Mouse (Mus musculus) right cerebral cortex, postnatal 36 days (tissue): Measurements from ENCODE around the gene Slc22a2.
A peak's percentile ranks its signal among the peaks of the same experiment; 100 is the strongest.
"Not testable (repeated sequence)": the region's sequence is repeated elsewhere in the genome, so short reads cannot be mapped to it uniquely, and the experiment has no call there.

Experiments used
- DNase-seq, 2 experiments: peaks; one replicate each; pipeline ENCODE4 v3.0.0; 2022; ENCODE audit warnings: low spot score in 2 of 2, mixed read lengths in 1 of 2

The Slc22a2 gene

DNA sequence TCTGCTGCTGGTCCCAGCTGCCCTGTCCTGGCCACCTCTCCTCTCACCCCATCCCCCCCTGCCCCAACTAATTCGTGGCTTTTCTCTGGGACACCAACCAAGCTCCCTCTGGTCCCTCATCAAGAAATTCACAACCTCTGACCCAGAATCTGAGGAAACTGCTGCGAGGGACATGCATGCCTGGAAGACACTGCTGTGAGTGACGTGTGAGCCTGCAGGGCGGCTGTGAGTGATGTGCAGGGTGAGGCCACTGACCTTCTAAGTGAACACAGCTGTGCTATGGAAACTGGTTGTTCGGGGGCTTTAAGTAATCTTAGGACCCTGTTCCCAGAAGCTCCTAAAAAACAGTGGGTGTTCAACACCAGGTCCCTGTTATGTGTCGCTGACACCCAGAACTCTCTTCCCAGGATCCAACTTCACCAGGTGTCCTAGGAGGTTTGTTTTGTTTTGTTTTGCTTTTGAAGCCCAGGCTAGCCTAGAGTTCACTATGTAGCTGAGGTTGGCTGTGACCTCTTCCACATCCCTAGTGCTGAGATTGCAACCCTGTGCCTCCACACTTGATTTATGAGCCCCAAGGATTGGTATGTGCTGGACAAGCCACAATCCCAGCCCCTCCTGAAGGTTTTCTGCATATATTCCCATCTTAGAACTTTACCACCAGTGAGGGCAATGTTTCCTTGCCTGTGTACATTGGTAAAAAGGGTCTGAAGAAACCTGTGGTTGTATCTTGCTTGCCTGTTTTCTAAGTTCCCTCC, 47.2 kb downstream of the Slc22a2 start:
- DNase-seq = no peak

GRCm38 (mm10) chr17:12631771-12632600, 48.1 kb downstream of the Slc22a2 start:
- no peak for DNase-seq

GRCm38 (mm10) chr17:12634814-12635213, 50.9 kb downstream of the Slc22a2 start:
- no peak for DNase-seq

GRCm38 (mm10) chr17:12639585-12639984, 55.7 kb downstream of the Slc22a2 start:
- DNase-seq = no peak

GRCm38 (mm10) chr17:12641087-12641486, 57.2 kb downstream of the Slc22a2 start:
- DNase-seq = no peak

DNA sequence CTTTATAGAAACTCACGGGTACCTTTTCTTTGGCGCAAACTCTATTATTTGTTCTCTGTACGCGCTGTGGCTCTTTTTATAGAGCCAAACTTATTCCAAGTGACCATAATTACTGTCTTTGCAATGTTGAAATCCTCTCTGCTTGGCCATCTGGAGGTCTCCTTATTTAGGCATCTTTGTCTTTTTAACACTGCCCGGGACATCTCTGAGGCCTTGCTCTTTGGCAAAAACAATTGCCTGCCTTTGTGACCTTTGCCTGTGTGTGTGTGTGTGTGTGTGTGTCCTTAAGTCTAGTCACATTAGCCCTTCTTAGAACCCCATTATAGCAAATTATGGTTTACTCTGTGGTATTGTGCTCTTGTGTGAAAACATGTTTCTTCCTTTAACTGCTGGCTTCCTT, 61.5 kb downstream of the Slc22a2 start:
- no peak for DNase-seq

DNA sequence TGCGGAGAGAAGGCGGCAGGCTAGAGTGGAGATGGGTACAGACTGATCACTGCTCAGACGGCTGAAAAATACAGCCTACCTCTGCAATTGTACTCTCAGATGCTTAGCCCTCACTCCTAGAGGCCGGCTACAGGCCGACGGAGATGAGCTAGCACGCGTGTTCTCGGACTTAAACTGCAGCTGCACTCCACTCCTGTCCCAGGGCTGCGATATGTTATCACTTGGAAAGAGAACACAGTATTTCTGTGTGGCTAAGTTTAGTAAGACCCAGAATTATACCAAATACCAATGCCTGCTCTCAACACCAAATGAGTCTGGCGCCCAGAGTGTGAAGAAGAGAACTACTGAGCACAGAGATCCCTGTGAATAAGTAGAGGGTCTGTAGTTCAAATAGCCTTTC, 68.7 kb downstream of the Slc22a2 start:
- DNase-seq = peak in 1 of 2 experiments; percentile 10

- peak; percentile 57 to 58 for DNase-seq
Measured at GRCm38 (mm10) chr17:12654061-12654460, 70.1 kb downstream of the Slc22a2 start.

GRCm38 (mm10) chr17:12655826-12656225, 71.9 kb downstream of the Slc22a2 start:
- DNase-seq = no peak

DNA sequence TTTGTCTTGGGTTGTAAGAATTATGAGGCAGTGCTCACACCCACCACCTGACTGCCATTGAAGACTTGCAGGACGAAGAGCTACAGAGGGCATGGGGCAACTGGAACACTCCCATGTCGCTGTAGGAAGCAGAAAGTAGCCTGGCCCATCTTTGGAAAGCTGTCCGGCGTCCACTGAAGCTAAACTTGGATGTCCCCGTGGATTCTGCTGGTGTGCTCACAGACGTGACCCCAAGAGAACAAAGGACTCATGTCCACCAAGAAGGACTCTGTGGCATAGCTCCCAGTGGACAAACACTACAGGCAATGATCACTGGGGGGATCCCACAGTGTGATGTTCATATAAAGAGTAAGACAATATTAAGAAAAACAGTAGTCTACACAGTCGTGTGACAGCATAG, 74.9 kb downstream of the Slc22a2 start:
- no peak for DNase-seq

DNA sequence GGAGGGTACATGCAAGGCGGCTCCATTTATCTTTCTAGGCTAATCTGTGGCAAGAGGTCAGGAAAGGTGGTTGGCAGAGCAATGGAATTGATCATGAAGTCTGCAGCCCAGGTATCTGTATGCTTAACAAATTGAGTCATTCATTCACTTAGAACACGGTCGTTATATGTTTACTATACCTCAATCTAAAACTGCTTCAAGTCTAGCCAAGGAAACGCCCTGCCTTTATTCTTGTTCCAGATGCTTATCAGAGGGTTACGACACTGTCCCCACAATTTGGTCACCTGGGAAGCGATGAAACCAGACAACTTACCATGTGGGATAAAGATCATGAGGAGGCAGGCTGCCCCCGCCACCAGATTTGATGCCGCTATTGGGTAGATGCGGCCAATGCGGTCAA, 75.3 kb downstream of the Slc22a2 start:
- no peak for DNase-seq

- DNase-seq = no peak
Measured at GRCm38 (mm10) chr17:12660572-12661260, 76.8 kb downstream of the Slc22a2 start.

DNA sequence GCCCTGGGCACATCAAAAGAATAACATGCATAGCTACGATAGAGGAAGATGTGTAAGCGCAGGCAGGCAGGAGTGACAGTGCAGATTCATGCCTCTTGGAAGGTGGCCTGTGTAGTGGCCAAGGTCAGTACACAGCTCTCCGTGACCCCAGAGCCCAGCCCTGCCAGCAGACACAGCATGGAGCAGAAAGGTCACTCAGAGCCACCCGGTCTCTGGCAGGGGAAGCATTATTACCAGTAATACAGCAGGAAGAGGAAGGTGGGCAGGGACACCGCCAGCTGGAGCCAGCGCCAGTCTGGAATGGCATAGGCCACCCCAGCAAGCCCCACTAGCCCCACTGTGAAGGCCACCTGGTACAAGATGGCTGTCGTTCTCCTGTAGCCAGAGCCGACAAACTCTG, 80.2 kb downstream of the Slc22a2 start:
- no peak for DNase-seq

- DNase-seq = no peak
Measured at GRCm38 (mm10) chr17:12668478-12669362, 84.8 kb downstream of the Slc22a2 start.

DNA sequence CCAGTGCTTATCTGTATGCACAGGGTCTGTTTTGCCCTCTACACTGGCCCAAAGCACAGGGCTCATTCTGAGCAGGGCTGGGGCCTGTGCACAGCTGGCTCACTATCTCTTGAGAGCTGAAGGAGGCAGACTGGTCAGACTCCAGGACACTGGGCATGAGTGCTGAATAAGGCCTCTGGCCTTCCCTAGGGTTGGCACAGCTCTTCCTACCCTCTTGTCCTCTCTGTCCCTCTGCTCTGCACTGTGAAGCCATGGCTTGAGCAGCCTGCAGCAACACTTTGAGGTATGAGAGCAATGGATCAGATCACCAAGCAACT, 85.4 kb downstream of the Slc22a2 start:
- DNase-seq = no peak

GRCm38 (mm10) chr17:12671029-12671605, 87.2 kb downstream of the Slc22a2 start:
- no peak for DNase-seq

GRCm38 (mm10) chr17:12672285-12672790, 88.4 kb downstream of the Slc22a2 start:
- DNase-seq = no peak

DNA sequence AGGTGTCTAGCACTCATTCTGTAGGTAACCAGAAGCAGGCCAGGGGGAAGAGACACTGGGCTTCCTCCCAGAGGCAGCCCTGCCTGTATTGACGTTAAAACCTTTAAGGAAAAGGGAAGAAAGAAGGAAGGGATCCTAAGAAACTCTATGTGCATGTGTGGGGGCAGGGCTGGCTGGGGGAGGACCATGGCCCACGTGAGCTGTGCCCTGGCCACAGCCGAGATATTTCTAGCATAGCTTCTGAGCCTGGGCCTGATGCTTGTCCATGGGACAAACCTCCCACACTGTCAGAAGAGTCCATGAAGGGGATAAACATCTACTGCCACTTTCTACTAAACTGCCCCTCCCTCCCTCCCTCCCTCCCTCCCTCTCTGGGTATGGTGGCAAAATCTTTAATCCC, 89.9 kb downstream of the Slc22a2 start:
- no peak for DNase-seq

DNA sequence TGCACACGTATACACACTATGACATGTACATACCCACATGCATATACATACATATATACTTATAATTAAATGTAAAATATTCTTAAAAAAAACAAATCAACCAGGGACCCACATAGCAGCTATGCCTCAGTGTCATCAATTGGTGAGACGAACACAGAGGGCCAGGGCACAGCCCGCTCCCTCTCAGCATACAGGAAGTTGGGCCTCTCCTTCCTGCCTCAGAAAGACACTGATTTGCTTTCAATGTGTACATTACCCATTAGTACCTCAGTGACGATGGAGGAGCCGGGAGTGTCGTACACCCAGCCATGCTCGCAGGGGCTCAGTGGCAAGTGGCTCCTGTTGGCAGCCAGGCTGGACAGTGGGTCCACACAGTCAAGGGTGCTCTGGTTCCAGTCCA, 91.0 kb downstream of the Slc22a2 start:
- not testable (repeated sequence) for DNase-seq

DNA sequence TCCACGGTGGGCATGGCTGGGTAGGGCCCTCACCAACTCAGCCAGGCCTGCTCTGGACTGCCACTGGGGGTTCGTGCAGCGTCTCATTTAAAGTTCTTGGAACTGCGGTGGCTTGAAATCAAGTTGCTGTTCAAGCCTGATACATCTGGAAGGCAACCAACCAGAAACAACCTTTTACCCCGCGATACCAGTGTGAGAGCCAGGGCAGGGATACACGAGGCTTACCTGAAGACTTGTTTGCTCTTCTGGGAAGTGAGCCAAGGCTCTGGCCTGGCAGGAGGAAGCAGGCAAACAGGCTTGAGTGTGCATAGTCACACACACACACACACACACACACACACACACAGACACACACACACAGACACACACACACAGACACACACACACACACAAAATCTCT, 91.7 kb downstream of the Slc22a2 start, which contains the start of gene Slc22a1:
Slc22a1 (minus strand) TSS at position 184 of the 400 bp plus-strand sequence.
- no peak for DNase-seq

DNA sequence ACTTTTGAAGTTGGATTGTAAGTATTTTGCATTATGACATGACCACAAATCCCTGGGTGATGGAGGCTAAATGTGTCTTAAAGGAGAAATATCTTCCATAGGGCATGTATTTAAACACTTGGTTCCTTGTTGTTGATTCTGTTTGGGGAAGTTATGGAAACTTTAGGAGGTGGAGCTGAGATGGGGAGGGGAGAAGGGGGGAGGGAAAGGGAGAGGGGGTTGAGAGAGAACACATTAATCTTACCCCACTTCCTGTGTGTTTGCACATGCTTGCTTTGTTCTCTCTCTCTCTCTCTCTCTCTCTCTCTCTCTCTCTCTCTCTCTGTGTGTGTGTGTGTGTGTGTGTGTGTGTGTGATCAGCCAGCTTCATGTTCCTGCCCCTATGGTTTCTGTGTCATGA, 93.2 kb downstream of the Slc22a2 start:
- no peak for DNase-seq
